ENCODE assay signal across 24 mouse cellular contexts in the genomic region with DNA sequence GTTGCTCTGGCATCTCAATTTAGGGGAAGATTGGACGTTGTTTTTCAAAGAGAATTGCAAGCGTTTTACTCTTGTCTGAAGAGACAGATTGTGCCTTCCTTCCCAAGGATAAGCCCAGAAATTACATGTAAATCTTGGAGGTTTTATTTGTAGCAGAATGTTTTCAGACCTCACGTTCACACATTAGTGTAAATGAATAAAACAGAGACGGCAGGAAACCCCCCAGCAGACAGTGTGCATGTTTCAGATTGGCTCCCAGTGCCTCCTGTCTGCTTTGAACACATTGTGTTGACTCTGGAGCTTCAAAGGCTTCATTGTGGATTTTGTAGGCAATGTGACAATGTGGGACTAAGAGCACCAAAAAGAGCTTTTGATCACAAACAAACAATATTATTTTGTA.
DNase-seq lines count a peak whose midpoint lies in the region; ATAC-seq and TF ChIP-seq lines count a peak whose summit lies in the region.
"Had no signal": no experiment of that assay in that cellular context is flagged by ENCODE, and none has a peak within 500 bp of the region (broad histone marks: within the 10 kb centered on the region; RNA-seq: fewer than 3 reads in every experiment).

No protein-coding gene starts in this region.

- H3K36me3 ChIP-seq in forebrain, embryonic 13.5 days (ENCODE audit: poor library complexity, severe bottlenecking), result no peaks in the 10 kb centered on the region
- no peaks in the 10 kb centered on the region for H3K36me3 ChIP-seq in forebrain, embryonic 11.5 days (ENCODE audit: control insufficient read depth, insufficient read depth, low read length)
- H3K36me3 ChIP-seq in forebrain, embryonic 15.5 days, result no peaks in the 10 kb centered on the region
- H3K36me3 ChIP-seq in forebrain, embryonic 10.5 days (replicated peaks), result no peaks in the 10 kb centered on the region
- no peaks in the 10 kb centered on the region for H3K36me3 ChIP-seq in forebrain, embryonic 16.5 days (ENCODE audit: control insufficient read depth, insufficient read depth)
- no peaks in the 10 kb centered on the region for H3K36me3 ChIP-seq in hindbrain, embryonic 13.5 days
- H3K36me3 ChIP-seq: embryonic facial prominence, embryonic 10.5 days; embryonic facial prominence, embryonic 12.5 days; G1E had no signal

- H3K27ac ChIP-seq in forebrain, embryonic 13.5 days, result no peak overlapping the region
- no peak overlapping the region for H3K27ac ChIP-seq in forebrain, embryonic 11.5 days (ENCODE audit: low read depth, low read length)
- H3K27ac ChIP-seq in forebrain, embryonic 15.5 days (replicated peaks), result no peak overlapping the region
- no peak overlapping the region for H3K27ac ChIP-seq in forebrain, embryonic 10.5 days
- H3K27ac ChIP-seq in forebrain, embryonic 16.5 days (ENCODE audit: low read length), result no peak overlapping the region
- no peak overlapping the region for H3K27ac ChIP-seq in hindbrain, embryonic 13.5 days
- H3K27ac ChIP-seq: embryonic facial prominence, embryonic 10.5 days; embryonic facial prominence, embryonic 12.5 days had no signal

- no peak overlapping the region for H3K4me2 ChIP-seq in forebrain, embryonic 13.5 days
- H3K4me2 ChIP-seq in forebrain, embryonic 11.5 days (ENCODE audit: low read depth, low read length, severe bottlenecking), result no peak overlapping the region
- H3K4me2 ChIP-seq in forebrain, embryonic 15.5 days (replicated peaks), result no peak overlapping the region
- no peak overlapping the region for H3K4me2 ChIP-seq in forebrain, embryonic 16.5 days (ENCODE audit: low read length)
- no peak overlapping the region for H3K4me2 ChIP-seq in hindbrain, embryonic 13.5 days
- H3K4me2 ChIP-seq: embryonic facial prominence, embryonic 12.5 days had no signal

- TF ChIP-seq CTCF in brain, embryonic 14.5 days (IDR thresholded peaks at IDR 0.05; ENCODE audit: borderline replicate concordance, extremely low read depth, insufficient read depth, insufficient read length), result no peak

- no peaks in the 10 kb centered on the region for H3K9me3 ChIP-seq in forebrain, embryonic 13.5 days (replicated peaks)
- H3K9me3 ChIP-seq in forebrain, embryonic 11.5 days (ENCODE audit: control insufficient read depth, low read length), result no peaks in the 10 kb centered on the region
- no peaks in the 10 kb centered on the region for H3K9me3 ChIP-seq in forebrain, embryonic 15.5 days
- H3K9me3 ChIP-seq in forebrain, embryonic 10.5 days, result no peaks in the 10 kb centered on the region
- H3K9me3 ChIP-seq in forebrain, embryonic 16.5 days (ENCODE audit: control insufficient read depth, low read length), result no peaks in the 10 kb centered on the region
- no peaks in the 10 kb centered on the region for H3K9me3 ChIP-seq in hindbrain, embryonic 13.5 days
- H3K9me3 ChIP-seq: embryonic facial prominence, embryonic 10.5 days; embryonic facial prominence, embryonic 12.5 days; G1E had no signal

- DNase-seq in forebrain, embryonic 11.5 days (ENCODE audit: low spot score), result no peak
- DNase-seq in forebrain, embryonic 10.5 days (ENCODE audit: extremely low spot score, low spot score), result no peak
- DNase-seq in brain, embryonic 14.5 days (ENCODE audit: low read depth), result peak; percentile 87
- no peak for DNase-seq in testis, postnatal 14 days (ENCODE audit: low spot score)
- DNase-seq: adrenal gland, adult 8-10 months; adrenal gland, postnatal 14 days; adrenal gland, postnatal 36 days; B cell, adult 2 months; cerebellum, adult 11-12 months; cerebellum, adult 2 months; cerebellum, adult 9-10 months; cerebellum, postnatal 10 days; cerebellum, postnatal 25 days had no signal

- H3K4me3 ChIP-seq in forebrain, embryonic 13.5 days, result no peak overlapping the region
- H3K4me3 ChIP-seq in forebrain, embryonic 11.5 days (ENCODE audit: low read depth, low read length), result no peak overlapping the region
- H3K4me3 ChIP-seq in forebrain, embryonic 15.5 days, result no peak overlapping the region
- H3K4me3 ChIP-seq in forebrain, embryonic 10.5 days, result no peak overlapping the region
- no peak overlapping the region for H3K4me3 ChIP-seq in forebrain, embryonic 16.5 days (replicated peaks; ENCODE audit: low read length)
- no peak overlapping the region for H3K4me3 ChIP-seq in hindbrain, embryonic 13.5 days
- H3K4me3 ChIP-seq: embryonic facial prominence, embryonic 10.5 days; embryonic facial prominence, embryonic 12.5 days had no signal

- H3K9ac ChIP-seq in forebrain, embryonic 13.5 days, result no peak overlapping the region
- H3K9ac ChIP-seq in forebrain, embryonic 11.5 days (ENCODE audit: low read length), result no peak overlapping the region
- no peak overlapping the region for H3K9ac ChIP-seq in forebrain, embryonic 15.5 days (replicated peaks)
- H3K9ac ChIP-seq in forebrain, embryonic 16.5 days (replicated peaks; ENCODE audit: low read depth, low read length), result no peak overlapping the region
- no peak overlapping the region for H3K9ac ChIP-seq in hindbrain, embryonic 13.5 days
- H3K9ac ChIP-seq: embryonic facial prominence, embryonic 12.5 days had no signal

- no peak for TF ChIP-seq POLR2A in brain, embryonic 14.5 days (IDR thresholded peaks at IDR 0.05; ENCODE audit: borderline replicate concordance, extremely low read depth, insufficient read depth, insufficient read length, poor library complexity, severe bottlenecking)

- no peaks in the 10 kb centered on the region for H3K27me3 ChIP-seq in forebrain, embryonic 13.5 days
- H3K27me3 ChIP-seq in forebrain, embryonic 11.5 days (ENCODE audit: control insufficient read depth, insufficient read depth, low read length), result no peaks in the 10 kb centered on the region
- H3K27me3 ChIP-seq in forebrain, embryonic 15.5 days, result peaks cover 21% of the 10 kb centered on the region; the same call in 1 of the 2 replicates
- H3K27me3 ChIP-seq in forebrain, embryonic 10.5 days (ENCODE audit: poor library complexity, severe bottlenecking), result no peaks in the 10 kb centered on the region
- peaks cover 14% of the 10 kb centered on the region; the same call in 1 of the 2 replicates for H3K27me3 ChIP-seq in forebrain, embryonic 16.5 days (replicated peaks; ENCODE audit: control insufficient read depth, insufficient read depth, low read length)
- H3K27me3 ChIP-seq in hindbrain, embryonic 13.5 days, result 0 out of 2 replicates have a peak, but pooled peaks cover 5% of the 10 kb centered on the region
- H3K27me3 ChIP-seq: CH12.LX; embryonic facial prominence, embryonic 12.5 days had no signal

- H3K4me1 ChIP-seq in forebrain, embryonic 13.5 days, result peaks cover 16% of the 10 kb centered on the region
- no peaks in the 10 kb centered on the region for H3K4me1 ChIP-seq in forebrain, embryonic 11.5 days (replicated peaks; ENCODE audit: control insufficient read depth, insufficient read depth, low read length)
- H3K4me1 ChIP-seq in forebrain, embryonic 15.5 days, result peaks cover 26% of the 10 kb centered on the region
- peaks cover 5% of the 10 kb centered on the region for H3K4me1 ChIP-seq in forebrain, embryonic 10.5 days
- peaks cover 21% of the 10 kb centered on the region for H3K4me1 ChIP-seq in forebrain, embryonic 16.5 days (replicated peaks; ENCODE audit: control insufficient read depth, insufficient read depth, low read length)
- H3K4me1 ChIP-seq in hindbrain, embryonic 13.5 days (replicated peaks), result peaks cover 13% of the 10 kb centered on the region; the same call in 1 of the 2 replicates
- H3K4me1 ChIP-seq: embryonic facial prominence, embryonic 12.5 days had no signal

- ATAC-seq in forebrain, embryonic 13.5 days, result peak; percentile 66; the same call in 1 of the 2 replicates
- no peak for ATAC-seq in forebrain, embryonic 11.5 days (replicated peaks; ENCODE audit: low FRiP score)
- peak; percentile 79 for ATAC-seq in forebrain, embryonic 15.5 days (replicated peaks)
- ATAC-seq in forebrain, embryonic 16.5 days, result peak; percentile 85
- ATAC-seq in hindbrain, embryonic 13.5 days (ENCODE audit: low FRiP score), result no peak
- ATAC-seq: activated CD4-positive, CD25-positive, alpha-beta regulatory T cell, adult 4 months; CD4-positive, CD25-positive, alpha-beta regulatory T cell, adult 4 months; Patski had no signal

- 49% methylated on average over 4 of the region's 4 CpGs for WGBS in forebrain, embryonic 13.5 days
- 70% methylated on average over 4 of the region's 4 CpGs for WGBS in forebrain, embryonic 11.5 days
- WGBS in forebrain, embryonic 15.5 days, result 36% methylated on average over 4 of the region's 4 CpGs
- 77% methylated on average over 4 of the region's 4 CpGs for WGBS in forebrain, embryonic 10.5 days
- WGBS in forebrain, embryonic 16.5 days, result 34% methylated on average over 4 of the region's 4 CpGs
- WGBS in hindbrain, embryonic 13.5 days, result 69% methylated on average over 4 of the region's 4 CpGs

Comparison
In these comparisons a context has a peak if more than half of its experiments do, and no peak if none do; other contexts are left out.
1. ATAC-seq: peak in forebrain, embryonic 13.5 days (single experiment), forebrain, embryonic 15.5 days (single experiment) and forebrain, embryonic 16.5 days (single experiment); none in forebrain, embryonic 11.5 days (single experiment) and hindbrain, embryonic 13.5 days (single experiment).